Mouse (Mus musculus) adrenal gland, adult 2 months (tissue): ENCODE data around the gene C1rl. TPM values are rescaled to one million over a fixed set of nuclear protein-coding genes. Genes with fewer than 3 reads are reported as not detected.
"Not testable (repeated sequence)": the region's sequence is repeated elsewhere in the genome, so short reads cannot be mapped to it uniquely, and the experiment has no call there.

Experiments used
- DNase-seq: peaks from one replicate; pipeline ENCODE4 v3.0.0; 2021
- polyA plus RNA-seq: library from polyadenylated mRNA; depleted of rRNA; stranded (reverse); fragments of >200 nt; gene quantifications from 2 replicates; pipeline ENCODE4 v1.2.3, GENCODE M21; 2012
- total RNA-seq, 2 experiments: library from RNA; stranded (reverse); gene quantifications; 2 replicates each; pipeline ENCODE4 v1.2.3; 2021

Gene C1rl
- total and polyA plus RNA-seq, 3 experiments: 13.4 to 22.0 (median 20.6) TPM

DNA sequence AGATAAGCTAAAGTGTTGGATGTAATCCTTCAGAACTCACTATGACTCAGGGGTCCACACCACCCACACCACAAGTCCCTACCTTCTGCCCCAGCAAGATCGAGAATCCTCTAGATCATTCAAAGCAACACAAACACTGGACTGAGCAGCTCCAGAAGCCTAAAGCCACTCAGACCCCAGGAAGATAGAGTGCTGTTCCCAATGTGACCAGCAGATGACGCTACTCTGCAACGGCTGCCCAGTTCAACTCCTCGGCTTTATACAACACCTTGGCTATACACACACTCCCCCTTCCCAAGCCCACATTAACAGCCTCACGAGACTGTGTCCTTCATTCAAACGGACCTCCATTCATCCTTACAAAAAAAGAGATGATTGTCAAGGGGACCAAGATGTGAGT lies 20.1 kb upstream of the C1rl start:
- peak; percentile 51 for DNase-seq

DNA sequence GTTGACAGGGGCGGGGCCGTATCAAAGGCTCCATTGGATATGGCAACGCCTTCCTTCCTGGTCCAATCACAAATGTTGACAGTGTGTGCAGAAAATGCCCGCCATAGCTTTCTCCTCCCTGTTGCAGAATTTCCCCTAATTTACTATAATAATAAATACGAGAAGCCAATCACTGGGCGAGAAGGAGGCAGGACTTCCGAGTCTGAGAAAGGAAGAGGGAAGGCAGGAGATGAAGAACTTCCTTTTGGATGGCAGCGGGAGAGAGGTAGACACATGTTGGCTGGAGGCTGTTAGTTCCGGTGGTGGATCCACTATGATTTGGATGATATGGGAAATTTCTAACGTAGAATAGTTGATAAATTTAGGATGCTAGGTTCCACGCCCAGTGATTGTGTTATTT lies 18.3 kb upstream of the C1rl start:
- no peak for DNase-seq

DNA sequence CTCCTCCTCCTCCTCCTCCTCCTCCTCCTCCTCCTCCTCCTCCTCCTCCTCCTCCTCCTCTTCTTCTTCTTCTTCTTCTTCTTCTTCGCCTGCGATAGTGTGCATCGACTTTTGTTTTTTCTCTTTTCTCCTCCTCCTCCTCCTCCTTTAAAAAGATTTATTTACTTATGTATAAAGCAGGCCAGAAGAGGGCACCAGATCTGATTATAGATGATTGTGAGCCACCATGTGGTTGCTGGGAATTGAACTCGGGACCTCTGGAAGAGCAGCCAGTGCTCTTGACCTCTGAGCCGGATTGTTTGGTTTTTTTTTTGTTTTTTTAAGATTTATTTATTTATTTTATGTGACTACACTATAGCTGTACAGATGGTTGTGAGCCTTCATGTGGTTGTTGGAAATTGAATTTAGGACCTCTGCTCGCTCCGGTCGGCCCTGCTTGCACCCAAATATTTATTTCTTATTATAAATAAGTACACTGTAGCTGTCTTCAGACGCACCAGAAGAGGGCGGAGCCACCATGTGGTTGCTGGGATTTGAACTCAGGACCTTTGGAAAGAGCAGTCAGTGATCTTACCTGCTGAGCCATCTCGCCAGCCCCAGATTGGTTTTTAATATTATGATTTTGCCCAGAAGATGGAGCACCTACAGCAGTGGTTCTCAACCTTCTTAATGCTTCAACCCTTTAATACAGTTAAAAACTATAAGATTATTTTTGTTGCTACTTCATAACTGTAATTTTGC lies 17.4 kb upstream of the C1rl start:
- DNase-seq: not testable (repeated sequence)

DNA sequence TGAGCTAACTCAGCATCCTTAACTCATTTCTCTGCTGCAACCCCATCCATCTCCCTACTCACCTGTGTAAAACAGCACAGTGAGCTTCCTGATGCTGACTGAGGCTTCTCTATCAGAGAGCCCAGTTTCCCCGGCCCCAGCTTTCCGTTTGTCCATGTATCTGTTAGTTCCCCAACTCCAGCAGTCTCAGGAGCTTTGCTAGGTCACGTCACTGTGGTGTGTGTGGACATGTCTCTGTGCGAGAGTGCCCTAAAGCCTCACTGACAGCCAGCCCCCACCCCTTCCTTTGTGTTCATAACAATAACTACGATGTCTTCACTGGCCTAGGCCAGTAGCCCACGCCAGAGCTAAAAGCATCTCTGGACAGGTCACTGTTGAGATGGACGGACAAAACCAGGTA lies 16.7 kb upstream of the C1rl start:
- DNase-seq: no peak

DNA sequence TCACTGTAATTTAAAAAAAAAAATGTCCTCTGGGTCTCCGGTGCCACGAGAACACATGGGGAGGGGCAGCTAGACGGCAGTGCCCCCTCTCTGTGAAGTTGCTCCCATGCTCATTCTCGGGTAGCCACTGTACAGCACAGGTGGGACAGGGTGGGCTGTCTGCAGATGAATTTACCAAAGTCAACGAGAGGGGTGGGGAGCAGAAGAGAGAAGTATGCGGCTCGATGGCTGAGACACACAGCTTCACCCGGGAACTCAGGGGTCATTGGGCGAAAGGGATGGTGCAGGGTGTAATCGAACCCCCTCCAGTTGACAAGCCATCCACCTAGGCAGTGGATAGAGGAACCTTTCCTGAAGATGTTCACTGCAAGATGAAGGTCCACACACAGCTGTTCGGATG lies 16.1 kb upstream of the C1rl start:
- DNase-seq: no peak

DNA sequence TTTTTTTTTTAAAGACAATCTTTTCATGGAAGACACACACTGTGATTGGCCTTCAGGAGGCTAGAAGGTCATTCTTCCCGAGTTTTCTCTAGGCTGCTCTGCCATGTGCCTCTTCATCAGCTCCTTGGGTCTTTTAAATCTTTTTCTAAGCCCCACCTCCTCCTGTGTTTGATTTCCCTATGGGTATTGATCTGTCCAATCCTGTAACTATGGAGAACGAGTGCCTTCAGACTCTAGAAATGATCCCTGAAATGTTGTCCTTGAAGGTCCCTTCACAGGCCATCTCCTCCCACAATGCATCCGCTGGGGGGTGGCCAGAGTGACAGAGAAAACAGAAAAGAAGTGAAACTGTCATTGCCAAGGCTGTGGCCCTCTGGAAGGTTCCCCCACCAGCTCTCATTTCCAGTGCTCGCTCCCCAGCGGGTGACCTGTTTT lies 15.7 kb upstream of the C1rl start:
- no peak for DNase-seq

DNA sequence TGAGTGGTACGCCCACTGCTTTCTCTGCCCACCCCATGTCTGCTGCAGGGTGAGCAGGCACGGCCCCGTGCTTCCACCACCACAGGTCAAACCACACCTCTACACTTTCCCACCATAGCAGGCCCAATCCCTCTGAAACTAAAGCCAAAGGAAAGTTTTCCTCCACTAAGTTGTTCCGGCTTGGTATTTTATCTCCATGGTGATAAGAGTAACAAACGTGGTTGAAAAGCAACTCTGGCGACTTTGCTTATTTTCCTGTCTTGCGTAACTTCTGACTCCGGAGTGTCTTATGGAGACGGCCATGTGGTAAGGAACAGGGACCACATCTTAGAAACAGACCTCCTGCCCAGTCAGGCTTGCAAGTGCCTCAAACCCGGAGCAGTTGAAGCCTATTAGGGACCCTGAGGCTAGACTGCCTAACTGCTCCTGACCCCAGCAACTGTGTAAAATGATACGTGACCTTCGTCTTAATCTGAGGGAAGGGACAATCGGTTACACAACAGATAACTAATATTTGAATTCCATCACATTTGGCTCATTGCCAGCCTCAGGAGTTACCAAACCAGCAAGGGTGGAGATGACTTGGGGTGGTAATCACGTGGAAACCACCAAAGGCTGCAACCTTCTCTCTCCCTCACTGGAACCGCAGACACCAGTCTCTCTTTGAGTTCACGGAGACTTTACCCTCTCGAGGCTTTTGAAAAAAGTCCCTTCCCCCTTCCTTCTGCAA lies 14.8 kb upstream of the C1rl start:
- peak; percentile 42 for DNase-seq

DNA sequence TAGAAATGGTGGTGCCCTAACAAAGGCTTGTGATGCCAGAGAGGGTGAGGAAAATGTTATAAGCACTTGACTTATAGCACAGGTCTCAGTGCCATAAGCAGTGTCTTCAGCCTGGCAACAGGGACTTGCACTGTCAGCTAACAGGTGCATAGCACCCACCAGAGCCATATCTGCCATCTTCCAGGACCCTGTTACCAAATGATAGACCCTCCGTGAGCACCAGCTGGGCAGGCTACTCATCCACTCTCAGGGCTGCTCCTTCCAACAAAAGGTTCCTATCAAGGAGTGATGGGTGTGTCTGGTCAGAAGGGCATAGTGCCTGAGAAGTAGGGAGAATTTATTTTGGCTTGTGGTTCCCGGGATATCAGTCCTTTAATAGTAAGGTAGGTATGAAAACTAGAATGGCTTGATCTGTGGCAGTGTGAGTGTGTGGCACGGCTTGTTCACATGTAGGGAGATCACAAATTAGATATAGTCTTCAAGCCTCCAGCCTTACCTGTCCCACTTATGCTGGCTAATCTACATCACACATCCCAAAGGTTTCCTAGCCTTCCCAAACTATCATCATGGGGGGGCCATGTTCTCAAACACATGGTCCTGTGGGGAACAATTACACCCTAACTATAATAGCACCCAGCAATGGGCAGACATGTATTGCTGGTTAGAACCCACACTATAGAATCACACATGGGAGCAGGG lies 13.9 kb upstream of the C1rl start:
- DNase-seq: no peak

DNA sequence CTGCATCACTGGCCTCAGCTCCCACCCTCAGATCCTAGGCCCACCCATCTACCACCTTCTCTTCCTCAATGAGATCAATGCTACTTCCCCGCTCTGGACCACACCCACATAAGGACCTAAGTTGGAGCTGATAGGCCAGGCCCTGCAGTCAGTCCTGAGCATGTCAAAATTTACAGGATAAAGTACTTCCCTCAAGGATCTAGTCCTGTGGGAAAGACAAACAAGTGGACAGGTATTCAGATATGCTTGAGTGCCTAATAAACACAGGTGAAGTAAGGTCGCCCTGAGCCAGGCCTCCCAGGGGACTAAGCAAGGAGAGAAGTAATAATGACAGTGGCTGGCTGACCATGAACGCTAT lies 13.4 kb upstream of the C1rl start:
- DNase-seq: no peak

DNA sequence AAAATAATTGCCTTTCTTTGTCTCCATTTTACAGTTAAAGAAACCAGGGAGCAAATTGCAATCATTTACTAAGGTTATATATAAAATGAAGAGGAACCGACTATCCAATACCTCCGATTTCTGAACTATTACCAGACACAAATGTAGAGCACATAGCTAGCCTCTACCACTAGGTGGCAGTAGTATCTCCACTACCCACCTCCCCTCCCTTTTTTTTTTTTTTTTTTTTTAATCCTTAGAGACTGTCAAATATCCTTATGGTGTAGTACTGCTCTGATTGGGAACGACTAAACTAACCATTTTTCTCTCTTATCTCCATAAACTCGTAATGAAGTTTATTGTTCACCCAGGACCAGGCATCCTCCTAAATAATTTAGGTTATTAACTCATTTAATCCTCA lies 12.6 kb upstream of the C1rl start:
- no peak for DNase-seq

DNA sequence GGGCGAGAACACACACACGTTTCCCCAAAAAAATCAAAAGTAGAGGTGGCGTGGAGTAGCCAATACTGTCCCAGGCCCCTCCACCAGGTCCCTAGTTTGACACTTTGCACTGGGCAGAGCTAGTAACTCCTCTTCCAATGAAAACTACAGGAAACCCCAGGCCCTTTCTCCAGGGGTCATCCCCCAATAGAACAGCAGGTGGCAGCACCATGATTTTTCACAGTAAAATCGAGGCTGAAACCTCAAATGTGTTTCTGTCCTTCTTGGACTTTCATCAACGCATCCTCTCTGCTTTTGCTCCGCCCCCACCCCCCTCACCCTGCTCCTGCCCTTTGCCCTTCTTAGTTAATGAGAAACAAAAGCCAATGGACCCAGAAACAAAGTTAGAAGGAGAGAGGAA lies 11.3 kb upstream of the C1rl start:
- DNase-seq: peak; percentile 68

DNA sequence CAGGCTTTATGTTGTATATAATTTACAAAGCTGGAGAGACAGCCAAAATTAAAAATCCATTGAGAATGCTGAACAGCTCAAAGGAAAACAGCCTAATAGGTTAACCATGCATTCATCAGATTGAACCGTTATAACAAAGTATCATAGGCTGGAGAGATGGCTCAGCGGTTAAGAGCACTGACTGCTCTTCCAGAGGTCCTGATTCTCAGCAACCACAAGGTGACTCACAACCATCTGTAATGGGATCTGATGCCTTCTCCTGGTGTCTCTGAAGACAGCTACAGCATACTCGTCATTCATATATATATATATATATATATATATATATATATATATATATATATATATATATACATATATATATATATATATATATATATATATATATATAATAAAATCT lies 9.1 kb upstream of the C1rl start:
- not testable (repeated sequence) for DNase-seq

DNA sequence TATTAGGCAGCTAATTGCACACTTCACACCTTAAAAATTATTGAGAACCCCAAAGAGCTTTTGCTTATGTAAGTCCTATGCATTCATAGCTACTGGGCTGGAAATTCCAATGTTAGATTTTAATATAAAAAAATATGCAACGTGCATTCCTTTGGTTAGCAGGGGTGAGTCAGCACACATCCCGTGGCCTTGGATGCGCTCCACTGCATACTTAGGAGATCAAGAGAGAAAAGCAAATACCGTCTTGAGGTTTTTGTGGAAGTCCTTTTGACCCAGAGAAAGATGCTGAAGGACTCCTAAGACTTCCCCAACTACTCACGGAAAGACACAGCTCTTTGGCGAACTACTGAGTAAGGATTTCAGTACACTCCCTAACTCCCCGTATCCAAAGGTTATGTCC lies 8.1 kb upstream of the C1rl start:
- DNase-seq: peak; percentile 72

DNA sequence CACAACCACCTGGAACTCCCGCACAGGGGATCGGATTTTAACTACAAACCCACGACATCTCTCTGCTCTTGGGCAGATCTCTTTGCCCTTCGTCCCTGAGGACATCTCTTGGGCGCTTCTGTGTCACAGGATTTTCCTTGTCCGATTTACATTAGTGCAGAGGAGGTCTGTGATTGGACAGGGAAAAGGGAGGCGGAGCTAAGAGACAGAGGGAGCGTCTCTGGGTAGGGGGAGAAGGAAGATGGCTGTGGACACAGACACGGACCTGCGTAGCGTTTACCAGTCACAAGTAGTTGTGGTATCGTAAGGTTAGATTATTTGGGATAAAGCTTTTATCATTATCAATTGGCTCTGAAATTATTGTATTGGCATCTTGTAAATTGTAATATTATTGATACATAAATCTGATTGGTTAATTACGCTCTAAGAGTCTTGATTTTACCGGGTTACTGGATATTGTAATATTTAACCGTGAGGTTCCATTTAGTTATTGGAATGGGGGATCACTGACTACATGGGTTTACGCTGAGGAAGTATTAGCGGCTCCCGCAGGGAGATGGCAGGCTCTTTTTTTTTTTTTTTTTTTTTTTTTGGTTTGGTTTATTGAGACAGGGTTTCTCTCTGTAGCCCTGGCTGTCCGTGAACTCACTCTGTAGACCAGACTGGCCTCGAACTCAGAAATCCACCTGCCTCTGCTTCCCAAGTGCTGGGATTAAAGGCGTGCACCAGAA lies 7.3 kb upstream of the C1rl start:
- no peak for DNase-seq

DNA sequence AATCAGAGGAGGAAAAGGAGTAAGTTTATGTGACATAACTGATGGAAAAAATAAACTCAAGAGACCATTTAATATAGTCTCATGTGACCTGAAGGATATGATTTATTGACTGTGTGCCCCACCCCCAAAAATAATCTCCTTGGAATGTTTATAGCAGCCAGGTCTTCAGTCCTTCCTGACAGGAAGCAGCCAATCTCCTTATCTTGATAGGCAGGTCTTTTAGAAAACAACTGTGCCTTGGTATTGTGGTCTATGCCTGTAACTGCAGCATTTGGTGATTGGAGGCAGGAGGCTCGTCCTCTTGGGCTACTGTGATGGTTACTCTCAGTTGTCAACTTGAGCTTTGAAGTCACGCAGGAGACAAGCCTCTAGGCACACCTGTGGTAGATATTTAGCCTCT lies 5.4 kb upstream of the C1rl start:
- DNase-seq: no peak

DNA sequence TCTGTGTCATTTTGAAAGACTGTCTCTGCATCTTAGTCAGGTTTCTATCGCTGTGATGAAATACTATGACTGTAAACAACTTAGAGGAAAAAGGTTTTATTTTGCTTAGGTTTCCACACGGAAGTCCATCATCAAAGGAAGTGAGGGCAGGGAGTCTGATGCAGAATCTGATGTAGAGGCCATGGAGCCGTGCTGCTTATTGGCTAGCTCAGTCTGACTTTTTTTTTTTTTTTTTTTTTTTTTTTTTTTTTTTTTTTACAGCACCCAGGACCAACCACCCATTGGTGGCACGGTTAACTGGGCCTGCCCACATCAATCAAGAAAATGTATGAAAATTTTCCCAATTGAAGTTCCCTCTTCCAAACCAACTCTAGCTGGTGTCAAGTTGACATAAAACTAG lies 4.0 kb upstream of the C1rl start:
- no peak for DNase-seq

DNA sequence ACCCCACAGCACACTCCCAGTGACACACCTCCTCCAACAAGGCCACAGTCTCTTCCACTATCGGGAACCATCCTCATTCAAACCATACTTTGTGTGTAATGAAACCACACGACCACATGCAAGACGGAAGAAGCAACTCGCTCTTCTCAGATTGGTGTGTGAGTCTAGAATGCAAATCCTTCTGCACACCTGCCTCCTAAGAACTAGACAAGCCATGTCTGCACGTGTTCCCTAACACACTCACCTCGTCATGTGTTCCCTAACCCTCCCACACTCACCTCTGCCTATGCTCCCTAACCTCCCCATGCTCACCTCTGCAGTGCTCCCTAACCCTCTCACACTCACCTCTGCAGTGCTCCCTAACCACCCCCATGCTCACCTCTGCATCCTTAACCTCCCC lies 1.5 kb upstream of the C1rl start:
- no peak for DNase-seq

DNA sequence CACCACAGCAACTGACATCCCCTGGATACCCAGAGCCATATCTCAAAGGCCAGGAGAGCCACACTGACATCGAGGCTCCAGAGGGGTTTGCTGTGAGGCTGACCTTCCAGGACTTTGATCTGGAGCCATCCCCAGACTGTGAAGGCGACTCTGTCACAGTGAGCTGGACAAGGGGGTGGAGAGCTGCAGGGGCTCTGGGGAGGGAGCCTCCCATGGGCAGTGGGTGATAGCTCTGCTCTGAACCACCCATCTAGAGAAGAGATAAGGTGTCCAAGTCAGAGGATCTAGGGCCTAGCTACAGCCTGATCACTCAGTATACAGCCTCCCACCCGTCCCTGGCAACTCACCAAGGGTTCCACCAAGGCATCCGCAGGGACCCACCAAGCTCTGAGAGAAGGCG lies 973 bp downstream of the C1rl start:
- peak; percentile 63 for DNase-seq

DNA sequence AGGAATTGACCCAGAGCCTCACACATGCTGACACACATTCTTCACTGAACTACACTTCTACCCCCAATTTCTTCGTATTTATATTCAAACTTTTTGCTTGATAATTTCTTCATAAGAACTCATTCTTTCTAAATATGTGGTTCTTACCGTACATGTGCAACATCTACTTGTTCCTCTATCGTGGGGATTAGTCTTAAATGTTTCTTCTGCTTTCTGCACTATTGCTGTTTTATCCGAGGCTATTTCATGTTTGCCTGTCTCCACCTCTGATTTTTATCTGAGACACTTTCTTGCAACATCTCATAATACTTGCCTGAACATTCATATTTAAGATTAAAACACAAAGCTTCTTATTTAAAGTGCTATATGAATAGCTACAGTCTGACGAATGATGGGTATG lies 3.1 kb downstream of the C1rl start:
- DNase-seq: no peak

DNA sequence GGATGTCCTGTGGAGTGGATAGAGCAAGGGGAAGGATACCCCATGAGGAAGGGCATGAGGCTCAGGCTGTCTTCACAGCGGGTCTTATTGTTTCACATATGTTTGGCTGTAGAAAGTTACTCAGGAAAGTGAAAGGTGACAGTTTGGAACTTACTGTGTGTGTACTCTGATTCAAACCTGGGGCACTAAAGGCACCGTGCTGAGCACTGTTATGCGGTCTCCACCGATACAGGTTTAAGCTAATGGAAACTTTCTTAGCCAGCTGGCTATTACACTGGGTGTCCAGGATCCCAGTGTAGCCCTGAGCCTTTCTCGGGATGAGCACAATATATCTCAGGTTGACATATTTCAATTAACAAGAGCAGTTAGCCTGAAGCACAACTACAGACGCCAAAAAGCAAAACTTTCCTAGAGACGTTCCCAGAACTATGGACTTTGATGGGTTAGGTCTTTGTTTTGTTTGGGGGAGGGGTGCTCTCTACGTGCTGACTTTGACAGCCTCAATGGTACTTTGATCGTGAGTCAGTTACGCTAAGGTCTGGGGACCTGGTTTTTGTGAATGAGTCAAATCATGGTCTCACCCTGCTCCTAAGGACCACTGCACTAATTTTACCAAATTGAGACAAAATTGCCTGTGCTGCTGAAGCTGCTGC lies 7.1 kb downstream of the C1rl start:
- DNase-seq: no peak

DNA sequence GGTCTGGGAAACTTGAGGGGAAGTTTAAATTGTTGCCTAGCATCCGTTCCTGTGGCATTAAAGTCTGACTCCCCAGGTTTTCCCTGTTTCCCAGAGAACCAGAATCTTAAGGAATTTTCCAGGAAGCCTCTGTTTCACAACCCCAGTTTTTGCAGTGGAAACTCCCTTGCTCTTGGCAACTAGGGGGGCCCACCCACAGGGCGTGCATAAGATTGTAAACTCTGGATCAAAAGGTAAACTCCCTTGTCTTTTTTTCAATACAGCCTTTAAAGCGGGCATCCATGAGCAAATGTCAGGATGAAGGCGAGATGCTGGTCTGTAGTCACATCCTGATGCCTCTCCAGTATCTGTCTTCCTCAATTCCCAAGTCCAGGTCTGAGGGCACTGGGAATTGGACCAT lies 8.6 kb downstream of the C1rl start:
- no peak for DNase-seq

DNA sequence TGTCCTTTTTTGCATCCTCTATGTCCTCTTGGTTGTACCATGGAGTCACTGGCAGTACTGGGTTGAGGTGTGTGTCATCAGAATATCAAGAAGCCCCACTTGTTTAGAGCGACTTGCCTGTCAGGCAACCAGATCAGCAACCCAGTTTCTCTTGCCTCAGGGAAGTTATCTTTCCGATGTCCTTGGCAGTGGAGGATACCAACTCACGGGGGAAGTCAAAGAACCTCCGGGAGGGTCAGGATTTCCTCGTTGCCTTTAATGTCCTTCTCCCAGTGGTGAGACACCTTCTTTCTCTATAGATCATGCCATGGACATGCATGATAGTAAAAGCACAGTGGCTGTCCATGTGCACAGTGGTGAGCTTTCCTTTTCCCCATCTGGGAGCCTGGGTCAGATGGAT lies 9.1 kb downstream of the C1rl start:
- peak; percentile 59 for DNase-seq
